Mouse (Mus musculus) intestine, embryonic 15.5 days (tissue): Measurements from ENCODE around the gene Klhl2. TPM values are rescaled to one million over a fixed set of nuclear protein-coding genes. Genes with fewer than 3 reads are reported as not detected.

ENCODE experiments used
- ATAC-seq: fragments of 200-750 bp; cut with Nextera tagmentation; 2 replicates; pipeline ENCODE4 v1.8.0; 2017; ENCODE audit warnings: moderate TSS enrichment, moderate library complexity
- H3K27ac ChIP-seq: fragments of 300-500 bp; sonication (generic); 2 replicates; pipeline ENCODE4 v1.5.1; 2015; ENCODE audit warnings: mild to moderate bottlenecking, inconsistent platforms
- H3K27me3 ChIP-seq: fragments of 300-500 bp; sonication (generic); replicated peaks from 2 replicates; pipeline ENCODE4 v1.6.1; 2015; ENCODE audit warnings: inconsistent platforms
- H3K36me3 ChIP-seq: fragments of 300-500 bp; sonication (generic); 2 replicates; pipeline ENCODE4 v1.6.1; 2015; ENCODE audit warnings: inconsistent platforms
- H3K4me1 ChIP-seq: fragments of 300-500 bp; sonication (generic); replicated peaks from 2 replicates; pipeline ENCODE4 v1.6.1; 2015; ENCODE audit warnings: inconsistent platforms
- H3K4me2 ChIP-seq: fragments of 300-500 bp; sonication (generic); replicated peaks from 2 replicates; pipeline ENCODE4 v1.6.1; 2015; ENCODE audit warnings: mild to moderate bottlenecking, inconsistent platforms
- H3K4me3 ChIP-seq: fragments of 300-500 bp; sonication (generic); replicated peaks from 2 replicates; pipeline ENCODE4 v1.5.1; 2015; ENCODE audit warnings: inconsistent platforms
- H3K9ac ChIP-seq: fragments of 300-500 bp; sonication (generic); 2 replicates; pipeline ENCODE4 v1.6.1; 2015; ENCODE audit warnings: inconsistent platforms
- H3K9me3 ChIP-seq: fragments of 300-500 bp; sonication (generic); 2 replicates; pipeline ENCODE4 v1.6.1; 2016; ENCODE audit warnings: inconsistent platforms
- WGBS: fragments of 180-500 bp; shearing (Covaris S2); methylation state at CpG from one replicate; pipeline ENCODE4 v1.1.7; 2015; 5-methylcytosine and 5-hydroxymethylcytosine counted together
- polyA plus RNA-seq: library from polyadenylated mRNA; unstranded; fragments of >200 nt; fragmentation: Nextera tagmentation; extraction: Ambion mirVana; gene quantifications from 2 replicates; pipeline ENCODE4 v1.2.1, GENCODE M21; 2015

Klhl2 gene
- polyA plus RNA-seq, 1 experiment from 2014 or later = 21.4 TPM

- H3K9ac ChIP-seq = no peak overlapping the region
- H3K27me3 ChIP-seq = no peaks in the 10 kb centered on the region
- H3K9me3 ChIP-seq = no peaks in the 10 kb centered on the region
- ATAC-seq = no peak
- no peak overlapping the region for H3K27ac ChIP-seq
- no peak overlapping the region for H3K4me2 ChIP-seq
- H3K4me3 ChIP-seq = no peak overlapping the region
- H3K4me1 ChIP-seq = no peaks in the 10 kb centered on the region
- 85% methylated on average over 10 of the region's 10 CpGs for WGBS
- no peaks in the 10 kb centered on the region for H3K36me3 ChIP-seq
Measured at GRCm38 (mm10) chr8:64827356-64827755, 22.5 kb downstream of the Klhl2 start.

GRCm38 (mm10) chr8:64826461-64826860 is 23.4 kb downstream of the Klhl2 start:
- no peak overlapping the region for H3K9ac ChIP-seq
- no peak overlapping the region for H3K4me2 ChIP-seq
- no peak overlapping the region for H3K27ac ChIP-seq
- no peaks in the 10 kb centered on the region for H3K9me3 ChIP-seq
- H3K4me1 ChIP-seq = no peaks in the 10 kb centered on the region
- H3K4me3 ChIP-seq = no peak overlapping the region
- peak; percentile 82 for ATAC-seq
- H3K36me3 ChIP-seq = no peaks in the 10 kb centered on the region
- 54% methylated on average over 8 of the region's 8 CpGs for WGBS
- no peaks in the 10 kb centered on the region for H3K27me3 ChIP-seq

GRCm38 (mm10) chr8:64823905-64824304 is 25.9 kb downstream of the Klhl2 start:
- Histone ChIP-seq H3K27ac (no peak overlapping the region), H3K9ac (no peak overlapping the region), H3K4me2 (no peak overlapping the region), H3K4me3 (no peak overlapping the region), H3K4me1 (no peaks in the 10 kb centered on the region), H3K27me3 (no peaks in the 10 kb centered on the region), H3K9me3 (no peaks in the 10 kb centered on the region), H3K36me3 (no peaks in the 10 kb centered on the region)
- WGBS = 86% methylated on average over 11 of the region's 11 CpGs
- ATAC-seq = no peak

- no peak overlapping the region for H3K27ac ChIP-seq
- WGBS = 90% methylated on average over 4 of the region's 4 CpGs
- H3K36me3 ChIP-seq = no peaks in the 10 kb centered on the region
- no peak overlapping the region for H3K4me3 ChIP-seq
- no peaks in the 10 kb centered on the region for H3K4me1 ChIP-seq
- no peak for ATAC-seq
- H3K27me3 ChIP-seq = no peaks in the 10 kb centered on the region
- no peak overlapping the region for H3K4me2 ChIP-seq
- H3K9ac ChIP-seq = no peak overlapping the region
- no peaks in the 10 kb centered on the region for H3K9me3 ChIP-seq
Measured at GRCm38 (mm10) chr8:64820940-64821339, 28.9 kb downstream of the Klhl2 start.

- Histone ChIP-seq H3K27ac (no peak overlapping the region), H3K36me3 (no peaks in the 10 kb centered on the region; the same call in 1 of the 2 replicates), H3K4me1 (no peaks in the 10 kb centered on the region), H3K4me3 (no peak overlapping the region), H3K9ac (no peak overlapping the region), H3K9me3 (no peaks in the 10 kb centered on the region), H3K4me2 (no peak overlapping the region), H3K27me3 (no peaks in the 10 kb centered on the region)
- ATAC-seq = no peak
- 99% methylated on average over 9 of the region's 9 CpGs for WGBS
Measured at GRCm38 (mm10) chr8:64811790-64812189, 38.0 kb downstream of the Klhl2 start.

GRCm38 (mm10) chr8:64811083-64811482 is 38.7 kb downstream of the Klhl2 start:
- no peaks in the 10 kb centered on the region for H3K9me3 ChIP-seq
- no peak overlapping the region for H3K4me3 ChIP-seq
- no peak for ATAC-seq
- no peak overlapping the region for H3K27ac ChIP-seq
- no peaks in the 10 kb centered on the region for H3K4me1 ChIP-seq
- 95% methylated on average over 4 of the region's 4 CpGs for WGBS
- no peaks in the 10 kb centered on the region for H3K27me3 ChIP-seq
- no peak overlapping the region for H3K4me2 ChIP-seq
- H3K9ac ChIP-seq = no peak overlapping the region
- H3K36me3 ChIP-seq = no peaks in the 10 kb centered on the region; the same call in 1 of the 2 replicates

- no peaks in the 10 kb centered on the region for H3K27me3 ChIP-seq
- no peaks in the 10 kb centered on the region; the same call in 1 of the 2 replicates for H3K36me3 ChIP-seq
- H3K4me1 ChIP-seq = no peaks in the 10 kb centered on the region
- 80% methylated on average over 3 of the region's 3 CpGs for WGBS
- H3K9ac ChIP-seq = no peak overlapping the region
- no peak overlapping the region for H3K4me2 ChIP-seq
- no peak for ATAC-seq
- H3K4me3 ChIP-seq = no peak overlapping the region
- no peak overlapping the region for H3K27ac ChIP-seq
- no peaks in the 10 kb centered on the region for H3K9me3 ChIP-seq
Measured at GRCm38 (mm10) chr8:64806558-64806957, 43.3 kb downstream of the Klhl2 start.

- no peak overlapping the region for H3K4me3 ChIP-seq
Measured at GRCm38 (mm10) chr8:64804971-64805370, 44.8 kb downstream of the Klhl2 start.

GRCm38 (mm10) chr8:64799306-64799705 is 50.5 kb downstream of the Klhl2 start:
- Histone ChIP-seq H3K36me3 (no peaks in the 10 kb centered on the region), H3K4me2 (no peak overlapping the region), H3K4me3 (no peak overlapping the region), H3K9me3 (no peaks in the 10 kb centered on the region), H3K9ac (no peak overlapping the region), H3K4me1 (no peaks in the 10 kb centered on the region), H3K27me3 (no peaks in the 10 kb centered on the region), H3K27ac (no peak overlapping the region)
- peak; percentile 49; the same call in 1 of the 2 replicates for ATAC-seq
- 77% methylated on average over 8 of the region's 8 CpGs for WGBS

More at GRCm38 (mm10) chr8:64804971-64805370, 44.8 kb downstream of the Klhl2 start:
- H3K27me3 ChIP-seq = no peaks in the 10 kb centered on the region
- H3K36me3 ChIP-seq = no peaks in the 10 kb centered on the region
- no peaks in the 10 kb centered on the region for H3K4me1 ChIP-seq
- 75% methylated on average over 4 of the region's 4 CpGs for WGBS
- no peak for ATAC-seq
- H3K9ac ChIP-seq = no peak overlapping the region
- H3K4me2 ChIP-seq = no peak overlapping the region
- H3K9me3 ChIP-seq = no peaks in the 10 kb centered on the region
- no peak overlapping the region for H3K27ac ChIP-seq

GRCm38 (mm10) chr8:64798503-64798902 is 51.3 kb downstream of the Klhl2 start:
- no peak for ATAC-seq
- no peak overlapping the region for H3K9ac ChIP-seq
- WGBS = 89% methylated on average over 3 of the region's 3 CpGs
- no peaks in the 10 kb centered on the region for H3K36me3 ChIP-seq
- no peaks in the 10 kb centered on the region for H3K4me1 ChIP-seq
- H3K27me3 ChIP-seq = no peaks in the 10 kb centered on the region
- no peak overlapping the region for H3K4me2 ChIP-seq
- H3K9me3 ChIP-seq = no peaks in the 10 kb centered on the region
- no peak overlapping the region for H3K4me3 ChIP-seq
- H3K27ac ChIP-seq = no peak overlapping the region

- Histone ChIP-seq H3K27ac (no peak overlapping the region), H3K27me3 (no peaks in the 10 kb centered on the region), H3K4me2 (no peak overlapping the region), H3K4me3 (no peak overlapping the region), H3K36me3 (no peaks in the 10 kb centered on the region), H3K4me1 (no peaks in the 10 kb centered on the region), H3K9ac (no peak overlapping the region), H3K9me3 (no peaks in the 10 kb centered on the region)
- no peak for ATAC-seq
- WGBS = 83% methylated on average over 10 of the region's 10 CpGs
Measured at GRCm38 (mm10) chr8:64797751-64798150, 52.1 kb downstream of the Klhl2 start.

- WGBS = 67% methylated on average over 4 of the region's 4 CpGs
- no peaks in the 10 kb centered on the region for H3K27me3 ChIP-seq
- no peak overlapping the region for H3K4me2 ChIP-seq
- ATAC-seq = peak; percentile 60
- H3K4me1 ChIP-seq = no peaks in the 10 kb centered on the region
- 0 out of 2 replicates have a peak overlapping the region, but pooled peaks have one; percentile 2 for H3K27ac ChIP-seq
- no peaks in the 10 kb centered on the region for H3K9me3 ChIP-seq
- H3K36me3 ChIP-seq = no peaks in the 10 kb centered on the region
- H3K4me3 ChIP-seq = no peak overlapping the region
- H3K9ac ChIP-seq = no peak overlapping the region
Measured at GRCm38 (mm10) chr8:64791250-64791881, 58.5 kb downstream of the Klhl2 start.

- no peak overlapping the region for H3K9ac ChIP-seq
- H3K4me3 ChIP-seq = no peak overlapping the region
- H3K4me2 ChIP-seq = no peak overlapping the region
- no peaks in the 10 kb centered on the region for H3K9me3 ChIP-seq
- H3K27me3 ChIP-seq = no peaks in the 10 kb centered on the region
- H3K36me3 ChIP-seq = no peaks in the 10 kb centered on the region
- 39% methylated on average over 2 of the region's 2 CpGs for WGBS
- no peaks in the 10 kb centered on the region for H3K4me1 ChIP-seq
- peak overlapping the region; percentile 27; the same call in 1 of the 2 replicates for H3K27ac ChIP-seq
- ATAC-seq = peak; percentile 57
Measured at GRCm38 (mm10) chr8:64790418-64790817, 59.4 kb downstream of the Klhl2 start.
